Mouse (Mus musculus): ENCODE measurements around the gene Pphln1. TPM values are rescaled to one million over a fixed set of nuclear protein-coding genes. Genes with fewer than 3 reads are reported as not detected.
A peak's percentile ranks its signal among the peaks of the same experiment; 100 is the strongest.

The Pphln1 gene
- polyA plus RNA-seq, 1 experiment: not detected

GRCm38 (mm10) chr15:93414456-93414855 lies 16.3 kb downstream of the Pphln1 start:
- Histone ChIP-seq H3K4me1 (ENCODE audit: control insufficient read depth, insufficient read depth, low read length) (no peaks in the 10 kb centered on the region), H3K4me3 (ENCODE audit: insufficient read depth, low read depth, low read length) (no peak overlapping the region), H3K27ac (ENCODE audit: insufficient read depth, low read depth, low read length) (no peak overlapping the region)
- TF ChIP-seq POLR2A (IDR thresholded peaks at IDR 0.05; ENCODE audit: insufficient read depth, low read depth, low read length) (no peak), CTCF (IDR thresholded peaks at IDR 0.05; ENCODE audit: insufficient read depth, low read depth, low read length) (no peak)
- 88% methylated on average over 9 of the region's 9 CpGs for WGBS

DNA sequence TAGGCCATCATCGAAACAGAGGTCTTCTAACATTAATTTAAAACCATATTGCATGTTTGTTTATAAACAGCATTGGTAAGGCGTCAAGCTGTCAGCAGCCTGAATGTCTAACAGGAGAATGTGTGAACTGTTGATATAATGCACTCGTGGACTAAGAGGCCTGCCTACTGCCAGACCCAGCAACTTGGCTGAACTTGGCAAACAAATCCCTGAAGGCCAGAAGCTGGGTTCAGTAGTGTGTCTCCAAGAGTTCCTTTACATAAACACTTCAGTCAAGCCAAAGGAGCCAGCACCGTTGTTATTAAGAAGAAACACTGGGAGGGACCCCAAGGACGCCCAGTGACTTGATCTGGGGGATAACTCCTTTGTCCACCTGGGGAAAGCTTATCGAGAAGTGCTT lies 18.1 kb downstream of the Pphln1 start:
- 83% methylated on average over 6 of the region's 6 CpGs for WGBS

GRCm38 (mm10) chr15:93420596-93420995 lies 22.4 kb downstream of the Pphln1 start:
- H3K4me3 ChIP-seq (ENCODE audit: insufficient read depth, low read depth, low read length): no peak overlapping the region
- WGBS: 88% methylated on average over 7 of the region's 7 CpGs
- H3K4me1 ChIP-seq (ENCODE audit: control insufficient read depth, insufficient read depth, low read length): no peaks in the 10 kb centered on the region
- TF ChIP-seq POLR2A (IDR thresholded peaks at IDR 0.05; ENCODE audit: insufficient read depth, low read depth, low read length) (no peak), CTCF (IDR thresholded peaks at IDR 0.05; ENCODE audit: insufficient read depth, low read depth, low read length) (no peak)
- no peak overlapping the region for H3K27ac ChIP-seq (ENCODE audit: insufficient read depth, low read depth, low read length)

More for the DNA sequence above, 18.1 kb downstream of the Pphln1 start:
- no peak for TF ChIP-seq CTCF (IDR thresholded peaks at IDR 0.05; ENCODE audit: insufficient read depth, low read depth, low read length)
- no peak for TF ChIP-seq POLR2A (IDR thresholded peaks at IDR 0.05; ENCODE audit: insufficient read depth, low read depth, low read length)
- Histone ChIP-seq H3K4me3 (ENCODE audit: insufficient read depth, low read depth, low read length) (no peak overlapping the region), H3K27ac (ENCODE audit: insufficient read depth, low read depth, low read length) (no peak overlapping the region), H3K4me1 (ENCODE audit: control insufficient read depth, insufficient read depth, low read length) (no peaks in the 10 kb centered on the region)

- no peak overlapping the region for H3K4me3 ChIP-seq (ENCODE audit: insufficient read depth, low read depth, low read length)
- no peak overlapping the region for H3K27ac ChIP-seq (ENCODE audit: insufficient read depth, low read depth, low read length)
- H3K4me1 ChIP-seq (ENCODE audit: control insufficient read depth, insufficient read depth, low read length): no peaks in the 10 kb centered on the region
- 100% methylated on average over 1 of the region's 1 CpGs for WGBS
- TF ChIP-seq CTCF (IDR thresholded peaks at IDR 0.05; ENCODE audit: insufficient read depth, low read depth, low read length) (no peak), POLR2A (IDR thresholded peaks at IDR 0.05; ENCODE audit: insufficient read depth, low read depth, low read length) (no peak)
Observed at GRCm38 (mm10) chr15:93422537-93422936, 24.4 kb downstream of the Pphln1 start.

DNA sequence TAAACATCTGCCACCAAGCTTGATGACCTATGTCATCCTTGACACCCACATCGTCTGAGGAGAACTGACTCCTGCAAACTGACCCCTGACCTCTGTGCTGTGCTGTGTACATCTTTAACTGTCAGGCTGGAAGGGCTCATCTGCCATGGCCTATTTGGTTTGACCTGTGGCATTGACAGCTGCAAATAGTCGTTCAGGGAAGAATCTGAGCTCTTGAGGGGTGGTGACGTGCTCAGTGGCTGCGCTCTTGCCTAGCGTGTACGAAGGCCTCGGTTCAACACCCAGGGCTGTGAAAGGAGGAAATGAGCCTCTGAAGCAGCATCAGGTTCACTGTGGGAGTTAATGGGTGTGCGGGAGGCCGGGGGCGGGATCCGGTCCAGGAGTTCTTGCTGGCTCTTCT lies 35.7 kb downstream of the Pphln1 start:
- 78% methylated on average over 11 of the region's 11 CpGs for WGBS
- Histone ChIP-seq H3K27ac (ENCODE audit: insufficient read depth, low read depth, low read length) (no peak overlapping the region), H3K4me1 (ENCODE audit: control insufficient read depth, insufficient read depth, low read length) (no peaks in the 10 kb centered on the region; the same call in 1 of the 2 replicates), H3K4me3 (ENCODE audit: insufficient read depth, low read depth, low read length) (no peak overlapping the region)
- TF ChIP-seq POLR2A (IDR thresholded peaks at IDR 0.05; ENCODE audit: insufficient read depth, low read depth, low read length) (no peak), CTCF (IDR thresholded peaks at IDR 0.05; ENCODE audit: insufficient read depth, low read depth, low read length) (no peak)

- no peaks in the 10 kb centered on the region; the same call in 1 of the 2 replicates for H3K4me1 ChIP-seq (ENCODE audit: control insufficient read depth, insufficient read depth, low read length)
- H3K4me3 ChIP-seq (ENCODE audit: insufficient read depth, low read depth, low read length): no peak overlapping the region
- H3K27ac ChIP-seq (ENCODE audit: insufficient read depth, low read depth, low read length): no peak overlapping the region
- WGBS: 93% methylated on average over 12 of the region's 12 CpGs
- TF ChIP-seq POLR2A (IDR thresholded peaks at IDR 0.05; ENCODE audit: insufficient read depth, low read depth, low read length) (no peak), CTCF (IDR thresholded peaks at IDR 0.05; ENCODE audit: insufficient read depth, low read depth, low read length) (no peak)
Observed at GRCm38 (mm10) chr15:93435998-93436397, 37.8 kb downstream of the Pphln1 start.

- WGBS: 26% methylated on average over 5 of the region's 5 CpGs
- Histone ChIP-seq H3K4me1 (ENCODE audit: control insufficient read depth, insufficient read depth, low read length) (no peaks in the 10 kb centered on the region; the same call in 1 of the 2 replicates), H3K4me3 (ENCODE audit: insufficient read depth, low read depth, low read length) (no peak overlapping the region), H3K27ac (ENCODE audit: insufficient read depth, low read depth, low read length) (no peak overlapping the region)
- TF ChIP-seq CTCF (IDR thresholded peaks at IDR 0.05; ENCODE audit: insufficient read depth, low read depth, low read length) (0 out of 2 replicates have a peak, but pooled peaks have one; percentile 41), POLR2A (IDR thresholded peaks at IDR 0.05; ENCODE audit: insufficient read depth, low read depth, low read length) (no peak)
Observed at GRCm38 (mm10) chr15:93438663-93439062, 40.5 kb downstream of the Pphln1 start.

DNA sequence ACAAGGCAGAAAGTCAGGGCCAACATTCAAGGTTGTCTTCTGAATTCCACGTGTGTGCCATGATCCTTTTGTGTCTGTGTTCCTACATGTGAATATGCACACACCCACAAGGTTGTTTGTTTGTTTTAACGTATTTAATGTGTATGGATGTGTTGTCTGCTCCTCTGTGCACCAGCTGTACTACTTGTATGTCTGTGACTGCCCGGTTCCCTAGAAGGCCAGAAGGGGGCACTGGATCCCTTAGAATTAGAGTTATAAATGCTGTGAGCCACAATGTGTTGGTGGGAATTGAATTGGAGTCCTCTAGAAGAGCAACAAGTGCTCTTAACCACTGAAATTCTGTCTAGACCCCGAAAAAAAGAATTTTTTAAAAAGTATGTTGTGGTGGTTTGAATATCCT lies 44.1 kb downstream of the Pphln1 start:
- H3K27ac ChIP-seq (ENCODE audit: insufficient read depth, low read depth, low read length): no peak overlapping the region
- TF ChIP-seq POLR2A (IDR thresholded peaks at IDR 0.05; ENCODE audit: insufficient read depth, low read depth, low read length) (no peak), CTCF (IDR thresholded peaks at IDR 0.05; ENCODE audit: insufficient read depth, low read depth, low read length) (no peak)
- H3K4me3 ChIP-seq (ENCODE audit: insufficient read depth, low read depth, low read length): no peak overlapping the region
- WGBS: 95% methylated on average over 4 of the region's 4 CpGs
- H3K4me1 ChIP-seq (ENCODE audit: control insufficient read depth, insufficient read depth, low read length): no peaks in the 10 kb centered on the region

DNA sequence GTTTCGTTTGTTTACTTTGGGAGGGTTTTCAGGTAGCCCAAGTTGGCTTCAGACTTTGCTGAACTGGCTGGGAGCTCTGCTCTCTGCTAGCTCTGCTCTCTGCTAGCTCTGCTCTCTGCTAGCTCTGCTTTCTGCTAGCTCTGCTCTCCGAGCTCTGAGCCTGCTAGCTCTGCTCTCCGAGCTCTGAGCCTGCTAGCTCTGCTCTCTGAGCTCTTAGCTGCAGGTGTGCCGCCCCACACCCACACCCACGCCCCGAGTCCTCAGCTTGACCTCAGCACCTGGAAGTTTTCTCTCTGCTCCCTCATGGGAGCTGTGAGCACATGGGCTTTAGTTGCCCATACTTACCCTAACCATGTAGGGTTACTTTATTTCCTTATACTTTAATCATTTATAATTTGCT lies 45.5 kb downstream of the Pphln1 start:
- Histone ChIP-seq H3K4me3 (ENCODE audit: insufficient read depth, low read depth, low read length) (no peak overlapping the region), H3K27ac (ENCODE audit: insufficient read depth, low read depth, low read length) (no peak overlapping the region), H3K4me1 (ENCODE audit: control insufficient read depth, insufficient read depth, low read length) (no peaks in the 10 kb centered on the region)
- TF ChIP-seq CTCF (IDR thresholded peaks at IDR 0.05; ENCODE audit: insufficient read depth, low read depth, low read length): no peak
- TF ChIP-seq POLR2A (IDR thresholded peaks at IDR 0.05; ENCODE audit: insufficient read depth, low read depth, low read length): no peak
- WGBS: 84% methylated on average over 6 of the region's 6 CpGs

GRCm38 (mm10) chr15:93448862-93449261 lies 50.7 kb downstream of the Pphln1 start:
- no peak for TF ChIP-seq POLR2A (IDR thresholded peaks at IDR 0.05; ENCODE audit: insufficient read depth, low read depth, low read length)
- TF ChIP-seq CTCF (IDR thresholded peaks at IDR 0.05; ENCODE audit: insufficient read depth, low read depth, low read length): no peak
- Histone ChIP-seq H3K4me1 (ENCODE audit: control insufficient read depth, insufficient read depth, low read length) (no peaks in the 10 kb centered on the region), H3K4me3 (ENCODE audit: insufficient read depth, low read depth, low read length) (no peak overlapping the region), H3K27ac (ENCODE audit: insufficient read depth, low read depth, low read length) (no peak overlapping the region)
- 92% methylated on average over 3 of the region's 3 CpGs for WGBS

Data from olfactory bulb, adult 2 months (tissue).